Mouse (Mus musculus): Measurements from ENCODE around the gene Fhit. TPM values are rescaled to one million over a fixed set of nuclear protein-coding genes. Genes with fewer than 3 reads are reported as not detected.

Fhit gene
- polyA plus RNA-seq, 1 experiment from 2014 or later: 8.0 TPM

DNA sequence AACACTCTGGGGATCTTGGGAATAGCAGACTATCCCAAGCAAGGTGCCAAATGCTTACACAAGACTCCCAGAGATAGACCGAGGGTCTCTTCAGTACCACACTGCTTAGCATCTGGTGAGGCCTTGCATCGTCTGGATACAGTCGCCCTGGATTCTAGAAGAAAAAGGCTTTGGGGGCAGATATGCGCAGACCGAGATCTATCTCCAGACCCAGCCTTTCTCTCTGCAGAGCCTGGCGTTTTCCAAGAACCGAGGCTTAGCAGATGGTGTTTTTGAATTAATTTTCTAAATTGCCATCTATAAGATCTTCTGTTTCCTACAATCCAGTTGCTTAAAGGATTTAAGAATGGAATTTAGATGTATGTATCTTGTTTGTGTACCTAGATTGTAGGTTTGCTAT is 1515.6 kb downstream of the Fhit start:
- no peak for ATAC-seq (ENCODE audit: low FRiP score)
- H3K27me3 ChIP-seq: no peaks in the 10 kb centered on the region

DNA sequence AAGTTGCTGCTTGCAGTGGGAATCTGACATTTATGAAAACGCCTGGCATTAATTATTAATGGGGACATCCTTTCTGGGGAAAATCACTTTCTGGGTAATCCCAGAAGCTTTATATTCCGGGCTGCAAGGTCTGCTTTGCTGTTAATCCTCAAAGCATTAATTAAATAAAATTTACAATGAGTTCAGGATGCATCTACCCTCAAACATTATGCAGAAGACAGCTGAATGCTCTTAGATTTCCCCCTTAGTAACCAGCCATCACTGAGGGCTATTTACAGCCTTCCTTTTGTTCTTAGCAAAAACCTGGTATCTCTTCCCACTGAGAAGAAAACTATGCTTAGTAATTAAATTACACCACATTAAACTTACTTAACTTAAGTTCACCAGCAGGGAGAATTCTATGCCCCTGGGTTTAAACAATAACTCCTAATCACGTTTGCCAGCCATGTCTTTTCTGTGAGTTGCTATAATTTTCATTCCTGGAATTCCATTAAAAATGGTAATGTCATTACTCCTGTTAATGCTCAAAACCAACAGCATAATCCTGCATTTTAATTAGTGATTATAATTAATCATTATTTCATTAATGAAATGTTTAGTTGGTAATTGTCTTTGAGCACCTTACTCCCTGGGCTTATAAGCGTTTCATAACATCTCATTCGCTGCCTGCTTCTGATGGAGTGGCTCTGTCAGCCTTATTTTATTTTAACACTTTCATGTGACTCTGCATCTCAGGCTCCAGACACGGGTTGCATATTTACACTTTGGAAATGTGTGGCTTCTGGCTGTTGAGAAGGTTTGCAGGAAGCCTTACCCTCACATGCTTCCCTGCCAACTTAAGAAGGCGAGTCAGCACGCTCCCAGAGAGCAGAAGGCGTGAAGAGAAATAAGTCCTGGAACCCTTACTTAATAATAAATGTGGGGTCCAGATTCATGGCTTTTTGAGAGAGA is 1517.3 kb downstream of the Fhit start:
- no peaks in the 10 kb centered on the region for H3K27me3 ChIP-seq
- no peak overlapping the region for H3K9ac ChIP-seq
- no peaks in the 10 kb centered on the region for H3K36me3 ChIP-seq
- H3K4me3 ChIP-seq: no peak overlapping the region
- WGBS: 36% methylated on average over 9 of the region's 9 CpGs
- no peak overlapping the region for H3K4me2 ChIP-seq
- H3K9me3 ChIP-seq: no peaks in the 10 kb centered on the region
- ATAC-seq (ENCODE audit: low FRiP score): 0 out of 2 replicates have a peak, but pooled peaks have one; percentile 40
- H3K27ac ChIP-seq: peak overlapping the region; percentile 35; the same call in 1 of the 2 replicates
- peaks cover 32% of the 10 kb centered on the region for H3K4me1 ChIP-seq (replicated peaks)

More for the DNA sequence above, 1515.6 kb downstream of the Fhit start:
- WGBS: 83% methylated on average over 7 of the region's 7 CpGs
- Histone ChIP-seq H3K4me3 (no peak overlapping the region), H3K4me1 (replicated peaks) (peaks cover 32% of the 10 kb centered on the region), H3K9ac (no peak overlapping the region), H3K27ac (no peak overlapping the region), H3K4me2 (no peak overlapping the region), H3K9me3 (no peaks in the 10 kb centered on the region), H3K36me3 (no peaks in the 10 kb centered on the region)

DNA sequence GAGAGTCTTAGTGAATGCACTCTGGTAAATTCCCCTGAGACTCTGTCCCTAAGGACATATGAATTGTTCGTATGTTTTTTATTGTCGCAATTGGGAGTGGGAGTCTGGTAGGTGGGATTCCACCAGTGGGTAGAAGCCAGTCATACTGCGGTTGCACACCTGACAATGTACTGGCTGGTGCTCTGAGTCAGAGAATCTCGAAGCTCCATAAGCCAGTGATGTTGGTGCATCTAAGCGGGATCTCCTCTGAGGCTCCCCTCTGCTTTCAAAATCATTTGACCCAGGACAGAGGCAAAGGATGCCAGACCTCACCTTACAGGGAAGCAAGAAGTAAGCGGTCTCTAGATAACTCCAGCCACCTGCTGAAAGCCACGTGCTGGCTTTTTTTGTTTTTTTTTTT is 1518.1 kb downstream of the Fhit start:
- Histone ChIP-seq H3K27ac (no peak overlapping the region), H3K4me1 (replicated peaks) (peaks cover 32% of the 10 kb centered on the region), H3K4me3 (no peak overlapping the region), H3K9ac (no peak overlapping the region), H3K4me2 (no peak overlapping the region), H3K27me3 (no peaks in the 10 kb centered on the region), H3K9me3 (no peaks in the 10 kb centered on the region), H3K36me3 (no peaks in the 10 kb centered on the region)
- WGBS: 62% methylated on average over 7 of the region's 7 CpGs
- ATAC-seq (ENCODE audit: low FRiP score): peak; percentile 57

DNA sequence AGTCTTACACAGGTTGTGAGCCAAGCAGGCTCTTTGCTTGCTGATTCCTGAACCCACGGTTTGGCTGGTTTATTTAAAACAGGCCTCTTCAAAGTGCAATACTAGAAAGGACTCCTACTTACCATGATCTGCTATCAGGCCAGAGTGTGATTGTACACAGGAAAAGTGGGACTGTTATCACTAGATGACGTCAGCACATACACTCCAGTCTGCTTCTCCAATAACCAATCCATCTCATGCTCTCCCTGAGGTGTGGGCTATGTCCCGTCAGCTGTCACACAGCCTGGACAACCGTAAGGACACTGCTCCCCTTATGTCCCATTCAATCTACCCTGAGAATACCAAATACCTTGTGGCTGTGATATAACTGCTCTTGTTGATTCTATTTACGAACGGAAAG is 1519.2 kb downstream of the Fhit start:
- Histone ChIP-seq H3K27ac (no peak overlapping the region), H3K4me1 (replicated peaks) (peaks cover 32% of the 10 kb centered on the region), H3K4me3 (no peak overlapping the region), H3K27me3 (no peaks in the 10 kb centered on the region), H3K36me3 (no peaks in the 10 kb centered on the region), H3K9ac (no peak overlapping the region), H3K9me3 (no peaks in the 10 kb centered on the region), H3K4me2 (no peak overlapping the region)
- 0 out of 2 replicates have a peak, but pooled peaks have one; percentile 26 for ATAC-seq (ENCODE audit: low FRiP score)
- WGBS: 73% methylated on average over 6 of the region's 6 CpGs

DNA sequence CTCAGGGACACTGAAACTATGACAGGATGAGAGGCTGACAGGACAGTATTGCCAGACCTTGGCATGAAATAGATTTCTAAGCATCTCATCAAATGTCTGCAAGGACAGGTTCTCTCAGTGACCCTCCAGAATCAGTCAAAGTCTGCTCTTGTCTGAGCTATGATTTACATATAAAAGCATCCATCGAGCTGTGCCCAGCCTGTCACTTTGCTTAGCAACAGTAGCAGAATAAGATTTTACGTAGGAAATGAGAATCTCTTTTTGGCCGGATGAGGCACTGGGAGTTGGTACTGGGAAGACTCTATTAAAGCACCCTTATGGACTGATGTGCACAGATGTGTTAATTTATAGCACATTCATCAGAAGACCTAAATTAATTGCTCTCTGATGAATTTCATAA is 1519.8 kb downstream of the Fhit start:
- Histone ChIP-seq H3K4me1 (replicated peaks) (peaks cover 32% of the 10 kb centered on the region), H3K9me3 (no peaks in the 10 kb centered on the region), H3K9ac (no peak overlapping the region), H3K4me2 (no peak overlapping the region), H3K4me3 (no peak overlapping the region), H3K36me3 (no peaks in the 10 kb centered on the region), H3K27me3 (no peaks in the 10 kb centered on the region), H3K27ac (no peak overlapping the region)
- WGBS: 31% methylated on average over 3 of the region's 3 CpGs
- ATAC-seq (ENCODE audit: low FRiP score): no peak

DNA sequence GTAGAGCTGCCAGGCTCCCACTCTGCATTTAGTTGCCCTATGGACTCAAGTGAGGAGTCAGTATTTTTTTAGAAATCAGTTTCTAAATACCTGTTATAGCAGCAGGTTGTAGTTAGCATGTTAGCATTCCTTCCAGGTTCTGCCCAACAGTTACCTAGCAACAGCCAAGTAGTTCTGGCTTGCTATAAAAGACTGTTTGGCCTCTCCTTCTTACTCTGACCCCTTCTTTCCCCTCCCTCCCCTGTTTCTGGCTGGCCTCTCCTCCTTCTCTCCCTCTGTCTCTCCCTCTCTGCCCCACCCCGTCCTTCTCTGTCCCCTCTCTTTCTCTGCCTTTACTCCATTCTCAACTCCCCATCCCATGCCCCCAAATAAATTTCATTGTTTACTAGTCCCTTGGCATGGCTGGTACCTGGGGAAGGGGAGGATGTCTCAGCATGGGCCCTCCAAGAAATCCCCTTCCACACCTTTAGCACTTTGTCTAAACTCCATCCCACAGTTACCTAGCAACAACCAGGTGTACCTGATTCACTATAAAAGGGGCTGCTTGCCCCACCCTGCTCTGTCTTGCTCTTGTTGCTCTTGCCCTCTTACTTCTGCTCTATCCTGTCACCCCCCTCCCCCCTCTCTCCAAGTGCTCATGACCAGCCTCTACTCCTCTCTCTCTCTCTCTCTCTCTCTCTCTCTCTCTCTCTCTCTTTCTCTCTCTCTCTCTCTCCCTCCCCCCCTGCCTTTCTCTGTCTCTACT is 1527.4 kb downstream of the Fhit start:
- no peak overlapping the region for H3K27ac ChIP-seq
- WGBS: 22% methylated on average over 1 of the region's 1 CpGs
- no peak for ATAC-seq (ENCODE audit: low FRiP score)

DNA sequence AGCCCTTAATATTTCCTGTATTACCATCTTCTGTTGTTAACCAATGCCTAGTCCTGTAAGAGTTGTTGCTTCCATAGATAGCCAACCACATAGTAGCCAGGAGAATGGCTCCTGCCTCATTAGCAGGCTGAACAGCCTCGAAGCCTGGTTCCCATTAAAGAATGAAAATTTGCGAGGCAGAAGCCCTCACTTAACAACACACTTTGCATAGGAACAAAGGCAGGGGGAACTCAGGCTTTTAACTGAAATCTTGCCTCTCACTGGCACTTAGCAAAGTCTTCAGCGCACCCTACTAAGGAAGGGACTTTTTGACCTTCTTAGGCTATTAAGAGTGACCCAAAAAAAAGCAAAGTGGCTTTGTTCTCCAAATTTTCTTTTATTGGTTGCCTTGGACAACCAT is 1529.3 kb downstream of the Fhit start:
- ATAC-seq (ENCODE audit: low FRiP score): 0 out of 2 replicates have a peak, but pooled peaks have one; percentile 20
- H3K4me1 ChIP-seq (replicated peaks): no peaks in the 10 kb centered on the region
- H3K36me3 ChIP-seq: no peaks in the 10 kb centered on the region
- no peak overlapping the region for H3K4me3 ChIP-seq
- H3K9ac ChIP-seq: no peak overlapping the region
- H3K4me2 ChIP-seq: no peak overlapping the region
- 0 out of 2 replicates have a peak, but pooled peaks cover 4% of the 10 kb centered on the region for H3K27me3 ChIP-seq
- 13% methylated on average over 3 of the region's 3 CpGs for WGBS
- H3K9me3 ChIP-seq: no peaks in the 10 kb centered on the region
- H3K27ac ChIP-seq: no peak overlapping the region

More for the DNA sequence above, 1527.4 kb downstream of the Fhit start:
- H3K9me3 ChIP-seq: no peaks in the 10 kb centered on the region
- H3K36me3 ChIP-seq: no peaks in the 10 kb centered on the region
- no peak overlapping the region for H3K9ac ChIP-seq
- no peaks in the 10 kb centered on the region for H3K4me1 ChIP-seq (replicated peaks)
- H3K4me3 ChIP-seq: no peak overlapping the region
- no peak overlapping the region for H3K4me2 ChIP-seq
- 0 out of 2 replicates have a peak, but pooled peaks cover 4% of the 10 kb centered on the region for H3K27me3 ChIP-seq

DNA sequence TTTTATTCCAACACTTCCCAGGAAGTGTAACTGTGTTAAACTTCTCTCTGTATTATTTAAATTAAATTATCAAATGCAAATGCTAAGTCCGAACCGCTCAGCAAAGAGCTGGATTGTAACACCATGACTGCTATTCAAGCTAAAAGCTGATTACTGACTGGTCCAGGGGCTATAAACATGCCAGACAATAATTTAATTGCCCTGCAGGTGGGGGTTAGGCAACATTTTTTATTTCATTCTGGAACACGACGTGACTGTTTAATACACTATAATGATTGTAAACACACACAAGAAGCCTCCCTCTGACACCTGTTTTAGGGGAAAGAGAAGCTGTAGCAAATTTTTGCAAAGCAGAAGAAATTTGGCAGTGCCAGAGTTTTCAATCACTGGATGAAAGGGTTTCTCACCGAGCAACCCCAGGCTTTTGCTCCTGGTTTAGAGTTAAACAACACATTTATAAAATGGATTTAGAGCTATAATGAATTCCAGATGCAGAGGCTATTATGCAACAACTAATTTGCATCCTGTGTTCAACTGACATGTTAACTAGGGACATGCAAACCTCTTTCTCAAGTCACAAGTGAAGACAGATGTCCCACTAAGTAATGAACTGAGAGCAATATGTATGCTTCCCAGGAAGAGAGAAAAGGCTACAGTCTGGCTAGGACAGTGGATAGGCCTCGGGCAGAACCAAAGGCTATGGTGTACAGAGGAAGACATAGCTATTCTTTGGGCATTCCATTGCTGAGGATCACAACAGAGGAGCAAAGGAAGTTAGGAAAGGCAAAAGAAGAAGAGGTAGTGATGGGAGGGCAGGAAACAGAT is 1538.4 kb downstream of the Fhit start:
- 44% methylated on average over 6 of the region's 6 CpGs for WGBS
- no peak overlapping the region for H3K27ac ChIP-seq
- no peaks in the 10 kb centered on the region for H3K9me3 ChIP-seq
- no peak overlapping the region for H3K4me2 ChIP-seq
- no peak overlapping the region for H3K4me3 ChIP-seq
- no peak overlapping the region for H3K9ac ChIP-seq
- no peaks in the 10 kb centered on the region for H3K27me3 ChIP-seq
- no peak for ATAC-seq (ENCODE audit: low FRiP score)
- H3K36me3 ChIP-seq: no peaks in the 10 kb centered on the region
- peaks cover 14% of the 10 kb centered on the region for H3K4me1 ChIP-seq (replicated peaks)

DNA sequence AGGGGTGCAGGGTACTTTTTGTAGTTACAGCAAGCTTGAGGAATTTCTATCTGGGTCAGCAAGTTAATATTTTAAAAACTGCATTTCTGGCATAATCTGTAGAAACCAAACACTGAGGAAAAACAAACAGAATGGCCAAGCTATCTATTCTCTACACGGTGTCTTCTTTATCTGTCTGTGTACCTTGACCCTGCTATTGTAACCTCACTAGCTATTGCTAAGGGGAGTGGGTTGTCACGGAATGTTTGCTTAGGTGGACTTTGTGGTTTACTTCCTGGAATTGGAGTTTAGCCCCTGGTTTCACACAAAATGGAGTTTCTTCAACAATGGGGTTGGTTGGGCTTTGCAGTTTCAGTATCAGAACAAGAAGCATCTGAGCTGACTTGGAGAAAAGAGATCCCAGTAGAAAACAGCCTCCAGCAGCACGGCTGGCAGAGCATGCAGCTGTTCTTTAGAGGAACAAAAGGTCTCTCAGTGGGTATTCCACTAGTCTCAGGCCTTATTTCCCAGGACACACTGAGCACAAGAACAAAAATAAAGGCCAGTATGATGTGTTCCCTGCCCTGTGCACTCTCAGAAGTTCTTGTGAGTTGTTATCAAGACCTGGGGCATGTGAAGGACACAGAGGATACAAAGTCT is 1540.8 kb downstream of the Fhit start:
- Histone ChIP-seq H3K27ac (no peak overlapping the region), H3K9ac (no peak overlapping the region), H3K4me3 (no peak overlapping the region), H3K4me1 (replicated peaks) (peaks cover 14% of the 10 kb centered on the region), H3K36me3 (no peaks in the 10 kb centered on the region), H3K4me2 (no peak overlapping the region), H3K9me3 (no peaks in the 10 kb centered on the region), H3K27me3 (no peaks in the 10 kb centered on the region)
- ATAC-seq (ENCODE audit: low FRiP score): no peak
- WGBS: 13% methylated on average over 3 of the region's 3 CpGs

DNA sequence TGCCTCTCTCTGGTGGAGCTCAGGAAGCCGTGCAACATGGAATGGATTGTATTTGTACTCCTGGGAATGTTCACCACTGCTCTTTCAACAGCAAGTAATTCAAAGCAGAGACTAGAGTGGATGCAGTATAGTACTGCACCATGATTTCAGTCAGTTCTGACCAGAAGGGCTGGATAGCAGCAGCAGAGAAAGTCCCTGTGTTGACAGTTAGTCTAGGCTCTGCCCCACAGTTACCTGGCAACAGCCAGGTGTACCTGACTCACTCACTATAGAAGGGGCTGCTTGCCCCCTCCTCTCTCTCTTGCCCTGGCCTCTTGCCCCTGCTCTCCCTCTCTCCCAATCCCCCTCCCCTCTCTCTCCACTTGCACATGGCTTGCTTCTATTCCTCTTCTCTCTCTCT is 1542.0 kb downstream of the Fhit start:
- Histone ChIP-seq H3K9ac (no peak overlapping the region), H3K4me1 (replicated peaks) (peaks cover 14% of the 10 kb centered on the region), H3K4me3 (no peak overlapping the region), H3K9me3 (no peaks in the 10 kb centered on the region), H3K27ac (no peak overlapping the region), H3K27me3 (no peaks in the 10 kb centered on the region), H3K36me3 (no peaks in the 10 kb centered on the region), H3K4me2 (no peak overlapping the region)
- no peak for ATAC-seq (ENCODE audit: low FRiP score)
- 48% methylated on average over 1 of the region's 1 CpGs for WGBS

DNA sequence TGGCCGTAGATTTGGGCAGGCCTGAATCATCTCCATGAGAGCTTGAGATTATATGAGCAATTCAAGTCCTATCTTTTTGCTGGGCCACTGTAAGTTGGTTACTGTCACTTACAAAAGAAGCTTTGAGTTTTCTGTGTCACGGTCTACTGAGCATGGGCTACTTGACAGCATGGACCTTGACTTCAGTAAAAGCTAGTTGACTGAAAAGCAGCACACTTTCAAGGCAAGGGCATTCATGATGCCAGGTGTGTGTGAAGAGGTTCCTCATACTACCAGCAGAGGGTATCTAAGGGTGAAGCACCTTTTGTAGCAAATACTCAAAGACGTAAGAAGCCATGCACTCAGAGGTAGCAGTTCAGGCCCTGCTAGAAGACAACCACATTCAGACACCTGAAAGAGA is 1548.7 kb downstream of the Fhit start:
- no peak for ATAC-seq (ENCODE audit: low FRiP score)
- Histone ChIP-seq H3K9me3 (no peaks in the 10 kb centered on the region), H3K27me3 (no peaks in the 10 kb centered on the region), H3K4me2 (no peak overlapping the region), H3K27ac (no peak overlapping the region), H3K9ac (no peak overlapping the region), H3K4me1 (replicated peaks) (no peaks in the 10 kb centered on the region), H3K36me3 (no peaks in the 10 kb centered on the region), H3K4me3 (no peak overlapping the region)
- 94% methylated on average over 3 of the region's 3 CpGs for WGBS
